Mouse (Mus musculus) heart, adult 2 months (tissue): ENCODE data around the gene Usp42.

Experiments used
- CTCF ChIP-seq: fragments of 200-600 bp; IDR thresholded peaks from 2 replicates; pipeline ENCODE4 v1.8.1; 2022; ENCODE audit warnings: antibody characterized with exemption, mild to moderate bottlenecking, moderate library complexity
- EP300 ChIP-seq: fragments of 200-500 bp; IDR thresholded peaks from 2 replicates; pipeline ENCODE4 v1.6.1; 2011; ENCODE audit warnings: low read depth, low read length, control low read depth; ENCODE audit not compliant: insufficient read depth
- POLR2A ChIP-seq: fragments of 200-500 bp; IDR thresholded peaks from 2 replicates; pipeline ENCODE4 v1.6.1; 2011; ENCODE audit warnings: mild to moderate bottlenecking, low read depth, low read length, control low read depth; ENCODE audit not compliant: insufficient read depth

DNA sequence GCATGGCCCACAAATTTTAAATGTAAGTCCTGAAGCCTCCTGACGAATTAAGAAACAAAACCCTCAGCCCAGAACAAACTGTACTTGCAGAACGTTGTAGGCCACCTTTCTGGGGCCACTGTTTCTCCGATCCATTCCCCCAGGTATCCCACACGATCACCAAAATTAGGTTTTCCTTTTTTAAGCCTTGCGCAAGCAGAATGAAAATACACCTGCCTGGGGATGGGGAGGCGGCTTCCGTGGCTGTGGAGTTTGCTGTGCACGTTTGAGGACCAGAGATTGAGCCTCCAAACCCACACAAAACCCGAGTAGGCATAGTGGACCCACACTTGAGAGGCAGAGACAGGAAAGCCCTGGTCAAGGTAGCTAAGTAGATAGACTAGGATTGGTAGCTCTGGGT is 41.7 kb downstream of the Usp42 start:
- TF ChIP-seq CTCF = no peak
- TF ChIP-seq POLR2A = no peak
- TF ChIP-seq EP300 = no peak
